Mouse (Mus musculus) lung, postnatal 0 days (tissue): ENCODE results near the gene Pi4kb. TPM values are rescaled to one million over a fixed set of nuclear protein-coding genes. Genes with fewer than 3 reads are reported as not detected.
"Not testable (repeated sequence)": the region's sequence is repeated elsewhere in the genome, so short reads cannot be mapped to it uniquely, and the experiment has no call there.

Experiments
- ATAC-seq: fragments of 200-750 bp; cut with Nextera tagmentation; 2 replicates; pipeline ENCODE4 v1.8.0; 2017; ENCODE audit warnings: moderate library complexity
- DNase-seq: peaks from one replicate; pipeline ENCODE4 v3.0.0-alpha.2; 2016; ENCODE audit warnings: low spot score
- H3K27ac ChIP-seq: fragments of 300-500 bp; sonication (generic); 2 replicates; pipeline ENCODE4 v1.5.1; 2014; ENCODE audit warnings: antibody characterized with exemption, mild to moderate bottlenecking, low read length, mixed read lengths
- H3K27me3 ChIP-seq: fragments of 300-500 bp; sonication (generic); replicated peaks from 2 replicates; pipeline ENCODE4 v1.6.1; 2014; ENCODE audit warnings: low read length, mixed read lengths; ENCODE audit not compliant: insufficient read depth
- H3K36me3 ChIP-seq: fragments of 300-500 bp; sonication (generic); 2 replicates; pipeline ENCODE4 v1.6.1; 2014; ENCODE audit warnings: low read length, mixed read lengths; ENCODE audit not compliant: insufficient read depth
- H3K4me1 ChIP-seq: fragments of 300-500 bp; sonication (generic); 2 replicates; pipeline ENCODE4 v1.6.1; 2014; ENCODE audit warnings: antibody characterized with exemption, low read depth, low read length, mixed read lengths; ENCODE audit not compliant: insufficient read depth
- H3K4me2 ChIP-seq: fragments of 300-500 bp; sonication (generic); replicated peaks from 2 replicates; pipeline ENCODE4 v1.6.1; 2014; ENCODE audit warnings: low read depth, mild to moderate bottlenecking, low read length, moderate library complexity, mixed read lengths
- H3K4me3 ChIP-seq: fragments of 300-500 bp; sonication (generic); 2 replicates; pipeline ENCODE4 v1.5.1; 2014; ENCODE audit warnings: low read depth, low read length
- H3K9ac ChIP-seq: fragments of 300-500 bp; sonication (generic); replicated peaks from 2 replicates; pipeline ENCODE4 v1.6.1; 2014; ENCODE audit warnings: low read depth, mild to moderate bottlenecking
- H3K9me3 ChIP-seq: fragments of 300-500 bp; sonication (generic); 2 replicates; pipeline ENCODE4 v1.6.1; 2016; ENCODE audit warnings: low read length, mixed read lengths
- CTCF ChIP-seq: IDR thresholded peaks from 2 replicates; pipeline ENCODE4 v1.5.1; 2016; ENCODE audit warnings: antibody characterized with exemption, mild to moderate bottlenecking
- EP300 ChIP-seq: IDR thresholded peaks from 2 replicates; pipeline ENCODE4 v1.6.1; 2016; ENCODE audit warnings: antibody characterized with exemption, mild to moderate bottlenecking, control low read depth
- WGBS: fragments of 180-500 bp; shearing (Covaris S2); extraction: QIAGEN DNeasy Blood & Tissue Kit; methylation state at CpG from one replicate; pipeline ENCODE4 v1.1.7; 2014; 5-methylcytosine and 5-hydroxymethylcytosine counted together
- polyA plus RNA-seq: library from polyadenylated mRNA; unstranded; fragments of >200 nt; fragmentation: Nextera tagmentation; extraction: Ambion mirVana; gene quantifications from 2 replicates; pipeline ENCODE4 v1.2.1, GENCODE M21; 2015

The Pi4kb gene
- polyA plus RNA-seq, 1 experiment from 2014 or later: 13.6 TPM

DNA sequence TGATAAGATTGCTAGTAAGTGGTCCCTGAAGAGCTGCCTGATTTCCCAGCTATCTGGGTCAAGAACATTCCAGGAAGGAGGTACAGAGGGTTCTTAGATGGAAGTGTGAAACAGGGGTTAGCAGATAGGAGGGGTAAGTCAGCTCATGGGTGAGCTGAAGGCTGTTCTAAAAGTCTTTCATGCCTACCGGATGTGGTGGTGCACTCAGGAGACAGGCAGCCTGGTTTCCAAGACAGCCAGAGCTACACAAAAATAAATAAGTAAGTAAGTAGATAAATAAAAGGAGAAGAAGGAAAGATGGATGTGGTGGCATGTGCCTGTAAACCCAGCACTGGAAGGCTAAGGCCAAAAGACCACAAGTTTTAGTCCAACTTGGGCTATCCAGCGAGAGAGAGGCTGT lies 44.2 kb downstream of the Pi4kb start:
- no peaks in the 10 kb centered on the region for H3K36me3 ChIP-seq
- 0 out of 2 replicates have a peak overlapping the region, but pooled peaks have one; percentile 12 for H3K27ac ChIP-seq
- no peaks in the 10 kb centered on the region for H3K27me3 ChIP-seq
- WGBS: 58% methylated on average over 2 of the region's 2 CpGs
- H3K4me2 ChIP-seq: no peak overlapping the region
- no peak overlapping the region for H3K9ac ChIP-seq
- no peak for TF ChIP-seq EP300
- TF ChIP-seq CTCF: no peak
- H3K4me3 ChIP-seq: no peak overlapping the region
- H3K4me1 ChIP-seq: peaks cover 5% of the 10 kb centered on the region; the same call in 1 of the 2 replicates
- no peak for ATAC-seq
- no peaks in the 10 kb centered on the region for H3K9me3 ChIP-seq
- peak; percentile 27 for DNase-seq

DNA sequence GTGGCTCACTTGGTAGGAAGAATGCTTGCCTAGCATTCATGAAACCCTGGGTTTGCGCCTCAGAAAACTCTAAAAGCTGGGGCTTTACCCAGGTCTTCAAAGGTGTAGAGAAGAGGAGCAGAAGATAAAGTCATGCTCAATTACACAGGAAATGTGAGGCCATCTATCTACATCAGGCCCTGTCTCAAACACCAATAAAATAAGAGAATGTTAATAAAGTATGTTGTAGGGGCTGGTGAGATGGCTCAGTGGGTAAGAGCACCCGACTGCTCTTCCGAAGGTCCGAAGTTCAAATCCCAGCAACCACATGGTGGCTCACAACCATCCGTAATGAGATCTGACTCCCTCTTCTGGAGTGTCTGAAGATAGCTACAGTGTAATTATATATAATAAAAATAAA lies 46.4 kb downstream of the Pi4kb start:
- not testable (repeated sequence) for H3K9me3 ChIP-seq, H3K9ac ChIP-seq, DNase-seq, ATAC-seq, H3K36me3 ChIP-seq, H3K27me3 ChIP-seq, H3K4me3 ChIP-seq, H3K27ac ChIP-seq, H3K4me1 ChIP-seq, H3K4me2 ChIP-seq
- WGBS: 85% methylated on average over 5 of the region's 5 CpGs

DNA sequence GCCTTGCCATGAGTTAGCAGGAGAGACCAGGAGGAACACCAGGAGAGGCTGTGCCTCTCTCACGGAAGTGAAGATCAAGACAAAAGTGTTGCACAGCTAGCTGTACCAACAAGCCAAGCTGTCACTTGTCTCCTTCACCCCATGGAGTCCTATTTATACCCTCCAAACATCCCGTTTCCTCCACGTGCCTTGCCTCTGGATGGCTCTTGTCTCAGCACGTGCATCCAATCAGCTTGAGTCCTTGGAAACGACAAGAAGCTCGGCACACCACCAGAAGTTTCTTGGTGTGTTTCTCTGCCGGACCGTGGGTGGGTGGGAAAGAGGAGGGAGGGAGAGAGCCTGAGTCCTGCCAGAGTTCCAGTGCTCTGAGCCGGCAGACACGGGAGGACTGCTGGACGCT lies 50.0 kb downstream of the Pi4kb start:
- H3K36me3 ChIP-seq: no peaks in the 10 kb centered on the region
- peaks cover 22% of the 10 kb centered on the region; the same call in 1 of the 2 replicates for H3K4me1 ChIP-seq
- TF ChIP-seq CTCF (no peak), EP300 (peak; percentile 36; the same call in 1 of the 2 replicates)
- WGBS: 8% methylated on average over 11 of the region's 11 CpGs
- H3K27ac ChIP-seq: peak overlapping the region; percentile 33; the same call in 1 of the 2 replicates
- no peaks in the 10 kb centered on the region for H3K27me3 ChIP-seq
- H3K4me2 ChIP-seq: peak overlapping the region; percentile 48
- peak; percentile 92 for DNase-seq
- peak overlapping the region; percentile 23; the same call in 1 of the 2 replicates for H3K9ac ChIP-seq
- peak overlapping the region; percentile 10; the same call in 1 of the 2 replicates for H3K4me3 ChIP-seq
- H3K9me3 ChIP-seq: no peaks in the 10 kb centered on the region
- ATAC-seq: peak; percentile 89

DNA sequence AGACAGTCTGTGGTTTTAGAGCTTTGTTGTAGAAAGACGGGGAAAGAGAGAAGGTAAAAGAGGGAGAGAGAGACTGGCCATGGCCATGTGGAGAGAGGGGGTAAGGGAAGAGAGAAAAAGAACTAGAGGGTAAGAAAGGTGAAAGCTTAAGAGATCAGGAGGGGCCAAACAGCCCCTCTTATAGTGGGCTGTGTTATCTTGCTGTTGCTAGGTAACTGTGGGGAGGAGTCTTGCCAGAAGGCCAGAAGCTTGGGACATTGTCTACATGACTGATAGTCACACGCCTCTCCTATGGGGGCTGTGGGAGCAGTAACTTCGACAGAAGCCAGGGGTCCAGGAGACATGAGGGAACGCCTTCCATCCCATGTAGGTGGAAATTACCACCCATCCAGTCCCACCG lies 50.7 kb downstream of the Pi4kb start:
- ATAC-seq: no peak
- peak overlapping the region; percentile 48 for H3K4me2 ChIP-seq
- H3K9me3 ChIP-seq: no peaks in the 10 kb centered on the region
- DNase-seq: no peak
- H3K4me3 ChIP-seq: no peak overlapping the region
- 44% methylated on average over 5 of the region's 5 CpGs for WGBS
- no peak overlapping the region; the same call in 1 of the 2 replicates for H3K9ac ChIP-seq
- no peak overlapping the region for H3K27ac ChIP-seq
- H3K4me1 ChIP-seq: peaks cover 22% of the 10 kb centered on the region; the same call in 1 of the 2 replicates
- no peaks in the 10 kb centered on the region for H3K36me3 ChIP-seq
- TF ChIP-seq CTCF: no peak
- TF ChIP-seq EP300: no peak
- H3K27me3 ChIP-seq: no peaks in the 10 kb centered on the region

DNA sequence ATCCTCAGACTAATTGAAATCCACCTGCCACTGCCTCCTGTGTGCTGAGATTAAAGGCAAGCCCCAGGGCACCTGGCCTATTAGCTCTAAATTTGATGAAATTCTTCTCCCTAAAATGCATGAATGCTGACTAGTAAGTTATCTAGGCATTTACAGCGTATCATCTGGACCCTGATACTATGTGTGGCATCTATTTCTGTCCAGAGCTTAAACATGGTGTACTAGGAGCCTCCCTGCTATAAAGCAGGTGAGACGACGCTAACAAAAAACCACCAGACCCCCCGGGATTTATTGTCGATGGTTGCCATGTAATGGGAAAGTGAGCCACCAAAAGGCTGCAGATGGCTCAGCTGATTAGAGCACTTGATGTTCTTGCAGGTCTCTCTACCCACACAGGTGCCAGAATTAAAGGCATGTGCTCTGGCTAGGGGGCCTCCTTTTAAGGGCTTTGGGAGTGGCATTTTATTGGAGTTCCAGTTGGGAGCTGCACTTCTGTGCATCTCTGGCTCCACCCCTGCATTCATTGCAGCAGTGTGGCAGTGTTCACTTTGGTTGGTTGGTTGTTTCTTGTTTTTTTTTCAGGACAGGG lies 52.6 kb downstream of the Pi4kb start:
- TF ChIP-seq EP300: no peak
- TF ChIP-seq CTCF: no peak
- 70% methylated on average over 5 of the region's 5 CpGs for WGBS

DNA sequence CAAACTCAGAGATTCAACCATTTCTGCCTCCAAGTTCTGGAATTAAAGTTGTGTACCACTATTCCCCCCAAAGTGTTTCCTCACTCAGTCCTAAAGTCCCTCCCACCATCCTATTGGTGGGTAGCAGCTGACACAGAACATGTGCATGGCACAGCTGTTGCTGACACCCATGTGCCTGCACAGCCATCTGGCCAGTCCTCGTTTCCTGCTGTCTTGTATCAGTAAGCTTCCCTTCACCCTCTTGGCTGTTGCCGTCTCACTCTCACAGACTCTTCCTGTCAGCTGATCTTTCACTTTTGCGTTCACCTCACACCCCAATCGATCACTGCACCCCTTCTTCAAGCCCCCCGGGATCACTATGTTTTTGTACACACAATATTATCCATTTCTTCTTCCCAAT lies 53.2 kb downstream of the Pi4kb start:
- ATAC-seq (peak; percentile 59), DNase-seq (peak; percentile 81)
- H3K36me3 ChIP-seq: peaks cover 9% of the 10 kb centered on the region; the same call in 1 of the 2 replicates
- H3K4me2 ChIP-seq: no peak overlapping the region
- H3K9me3 ChIP-seq: no peaks in the 10 kb centered on the region
- H3K4me1 ChIP-seq: peaks cover 22% of the 10 kb centered on the region; the same call in 1 of the 2 replicates
- 0 out of 2 replicates have a peak overlapping the region, but pooled peaks have one; percentile 20 for H3K27ac ChIP-seq
- 42% methylated on average over 5 of the region's 5 CpGs for WGBS
- TF ChIP-seq CTCF (no peak), EP300 (peak; percentile 26; the same call in 1 of the 2 replicates)
- H3K27me3 ChIP-seq: no peaks in the 10 kb centered on the region
- H3K9ac ChIP-seq: no peak overlapping the region
- H3K4me3 ChIP-seq: no peak overlapping the region

More for the DNA sequence above, 52.6 kb downstream of the Pi4kb start:
- ATAC-seq (no peak), DNase-seq (peak; percentile 14)
- Histone ChIP-seq H3K9me3 (no peaks in the 10 kb centered on the region), H3K9ac (no peak overlapping the region), H3K27ac (no peak overlapping the region), H3K4me3 (no peak overlapping the region), H3K27me3 (no peaks in the 10 kb centered on the region), H3K36me3 (0 out of 2 replicates have a peak, but pooled peaks cover 5% of the 10 kb centered on the region), H3K4me2 (no peak overlapping the region), H3K4me1 (peaks cover 22% of the 10 kb centered on the region; the same call in 1 of the 2 replicates)
